Mouse (Mus musculus) forebrain, embryonic 11.5 days (tissue): ENCODE results near the gene Olfr313. TPM values are rescaled to one million over a fixed set of nuclear protein-coding genes. Genes with fewer than 3 reads are reported as not detected.
"Not testable (repeated sequence)": the region's sequence is repeated elsewhere in the genome, so short reads cannot be mapped to it uniquely, and the experiment has no call there.

Experiments used
- ATAC-seq: fragments of 200-750 bp; cut with Nextera tagmentation; replicated peaks from 2 replicates; pipeline ENCODE4 v1.8.0; 2017; ENCODE audit warnings: moderate TSS enrichment; ENCODE audit not compliant: low FRiP score
- DNase-seq: peaks from one replicate; pipeline ENCODE4 v3.0.0-alpha.2; 2017; ENCODE audit warnings: low spot score
- H3K27ac ChIP-seq: fragments of 300-500 bp; sonication (generic); 2 replicates; pipeline ENCODE4 v1.5.1; 2014; ENCODE audit warnings: low read depth, low read length
- H3K27me3 ChIP-seq: fragments of 300-500 bp; sonication (generic); 2 replicates; pipeline ENCODE4 v1.6.1; 2014; ENCODE audit warnings: mild to moderate bottlenecking, low read length, mixed read lengths; ENCODE audit not compliant: control insufficient read depth, insufficient read depth
- H3K36me3 ChIP-seq: fragments of 300-500 bp; sonication (generic); 2 replicates; pipeline ENCODE4 v1.6.1; 2014; ENCODE audit warnings: mild to moderate bottlenecking, low read length, moderate library complexity, mixed read lengths; ENCODE audit not compliant: control insufficient read depth, insufficient read depth
- H3K4me1 ChIP-seq: fragments of 300-500 bp; sonication (generic); replicated peaks from 2 replicates; pipeline ENCODE4 v1.6.1; 2014; ENCODE audit warnings: low read length, mixed read lengths; ENCODE audit not compliant: control insufficient read depth, insufficient read depth
- H3K4me2 ChIP-seq: fragments of 300-500 bp; sonication (generic); 2 replicates; pipeline ENCODE4 v1.6.1; 2014; ENCODE audit warnings: low read depth, mild to moderate bottlenecking, low read length, moderate library complexity, mixed read lengths; ENCODE audit not compliant: severe bottlenecking
- H3K4me3 ChIP-seq: fragments of 300-500 bp; sonication (generic); 2 replicates; pipeline ENCODE4 v1.5.1; 2014; ENCODE audit warnings: low read depth, low read length
- H3K9ac ChIP-seq: fragments of 300-500 bp; sonication (generic); 2 replicates; pipeline ENCODE4 v1.6.1; 2014; ENCODE audit warnings: low read length
- H3K9me3 ChIP-seq: fragments of 300-500 bp; sonication (generic); 2 replicates; pipeline ENCODE4 v1.6.1; 2016; ENCODE audit warnings: low read length, mixed read lengths; ENCODE audit not compliant: control insufficient read depth
- WGBS: fragments of 180-500 bp; shearing (Covaris S2); extraction: QIAGEN DNeasy Blood & Tissue Kit; methylation state at CpG from one replicate; pipeline ENCODE4 v1.1.7; 2014; 5-methylcytosine and 5-hydroxymethylcytosine counted together
- polyA plus RNA-seq: library from polyadenylated mRNA; unstranded; fragments of >200 nt; fragmentation: Nextera tagmentation; extraction: Ambion mirVana; gene quantifications from 2 replicates; pipeline ENCODE4 v1.2.1, GENCODE M21; 2014

Gene Olfr313
- polyA plus RNA-seq, 1 experiment from 2014 or later = 0.07 TPM

DNA sequence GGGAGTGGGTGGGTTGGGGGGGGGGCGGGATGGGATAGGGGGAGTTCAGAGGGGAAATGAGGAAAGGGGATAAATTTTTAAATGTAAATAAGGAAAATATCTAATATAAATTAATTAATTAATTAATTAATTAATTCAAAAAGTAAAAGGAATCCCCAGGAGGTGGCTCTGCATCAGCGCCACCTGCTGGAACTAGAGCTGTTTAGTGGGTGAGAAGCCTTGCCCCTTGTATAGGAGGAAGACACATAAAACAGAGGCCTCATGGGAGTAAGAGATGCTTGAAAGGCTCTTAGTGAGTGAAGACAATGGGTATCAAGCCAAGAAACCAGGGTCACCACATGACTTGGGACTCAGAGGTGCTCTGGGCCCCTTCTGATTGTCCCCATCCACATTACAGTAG, 18.9 kb upstream of the Olfr313 start:
- DNase-seq (no peak), ATAC-seq (no peak)
- Histone ChIP-seq H3K27me3 (no peaks in the 10 kb centered on the region), H3K36me3 (no peaks in the 10 kb centered on the region), H3K9ac (no peak overlapping the region), H3K27ac (no peak overlapping the region), H3K4me3 (no peak overlapping the region), H3K4me2 (no peak overlapping the region), H3K4me1 (no peaks in the 10 kb centered on the region), H3K9me3 (no peaks in the 10 kb centered on the region)
- 84% methylated on average over 2 of the region's 2 CpGs for WGBS

GRCm38 (mm10) chr11:58796850-58797249, 17.9 kb upstream of the Olfr313 start:
- 77% methylated on average over 7 of the region's 7 CpGs for WGBS
- Histone ChIP-seq H3K4me2 (no peak overlapping the region), H3K36me3 (no peaks in the 10 kb centered on the region), H3K4me1 (no peaks in the 10 kb centered on the region), H3K27me3 (no peaks in the 10 kb centered on the region), H3K9ac (no peak overlapping the region), H3K27ac (no peak overlapping the region), H3K9me3 (no peaks in the 10 kb centered on the region), H3K4me3 (no peak overlapping the region)
- ATAC-seq (no peak), DNase-seq (no peak)

DNA sequence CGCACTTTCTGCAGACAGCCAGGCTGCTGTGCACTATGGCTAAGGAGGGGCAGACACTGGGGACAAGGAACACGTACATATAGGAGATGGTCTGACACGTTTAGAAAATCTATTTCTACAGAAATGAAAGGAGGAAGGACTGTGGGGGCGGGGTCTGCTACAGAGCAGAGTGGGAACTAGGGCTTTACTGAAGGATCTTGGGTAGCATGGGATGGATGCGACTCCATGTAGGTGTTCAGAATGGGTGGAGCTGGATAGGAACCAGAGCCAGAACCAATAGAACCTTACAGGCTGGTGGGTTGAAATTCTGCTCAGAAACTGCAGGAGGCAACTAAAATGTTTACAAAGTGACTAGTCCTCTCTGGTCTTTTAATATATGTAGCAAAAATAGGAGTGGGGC, 15.1 kb upstream of the Olfr313 start:
- ATAC-seq (no peak), DNase-seq (no peak)
- H3K9me3 ChIP-seq = no peaks in the 10 kb centered on the region
- no peaks in the 10 kb centered on the region for H3K27me3 ChIP-seq
- H3K4me2 ChIP-seq = no peak overlapping the region
- whole genome bisulfite sequencing = 79% methylated on average over 5 of the region's 5 CpGs
- no peaks in the 10 kb centered on the region for H3K36me3 ChIP-seq
- H3K4me1 ChIP-seq = no peaks in the 10 kb centered on the region
- no peak overlapping the region for H3K4me3 ChIP-seq
- H3K27ac ChIP-seq = no peak overlapping the region
- no peak overlapping the region for H3K9ac ChIP-seq

- H3K9ac ChIP-seq = no peak within 1 kb of the TSS
- H3K4me2 ChIP-seq = no peak within 1 kb of the TSS
- H3K27me3 ChIP-seq = no peaks in the 10 kb centered on the region
- DNase-seq (peak; percentile 58), ATAC-seq (peak; percentile 49; the same call in 1 of the 2 replicates)
- no peak within 1 kb of the TSS for H3K4me3 ChIP-seq
- no peaks in the 10 kb centered on the region for H3K36me3 ChIP-seq
- H3K27ac ChIP-seq = no peak within 1 kb of the TSS
- H3K9me3 ChIP-seq = no peaks in the 10 kb centered on the region
- WGBS = 39% methylated on average over 14 of the region's 14 CpGs
- no peaks in the 10 kb centered on the region for H3K4me1 ChIP-seq
Observed at GRCm38 (mm10) chr11:58801558-58802228, 13.1 kb upstream of the Olfr313 start, which contains the start of gene Fam183b. Gene Fam183b, minus strand, starts transcription at chr11:58801960.

- no peak overlapping the region for H3K27ac ChIP-seq
- H3K4me3 ChIP-seq = no peak overlapping the region
- 82% methylated on average over 4 of the region's 4 CpGs for WGBS
- H3K9me3 ChIP-seq = no peaks in the 10 kb centered on the region
- H3K4me1 ChIP-seq = no peaks in the 10 kb centered on the region
- no peak overlapping the region for H3K9ac ChIP-seq
- no peak for ATAC-seq
- H3K27me3 ChIP-seq = no peaks in the 10 kb centered on the region
- no peak overlapping the region for H3K4me2 ChIP-seq
- no peak for DNase-seq
- no peaks in the 10 kb centered on the region for H3K36me3 ChIP-seq
Observed at GRCm38 (mm10) chr11:58803871-58804270, 10.9 kb upstream of the Olfr313 start.

DNA sequence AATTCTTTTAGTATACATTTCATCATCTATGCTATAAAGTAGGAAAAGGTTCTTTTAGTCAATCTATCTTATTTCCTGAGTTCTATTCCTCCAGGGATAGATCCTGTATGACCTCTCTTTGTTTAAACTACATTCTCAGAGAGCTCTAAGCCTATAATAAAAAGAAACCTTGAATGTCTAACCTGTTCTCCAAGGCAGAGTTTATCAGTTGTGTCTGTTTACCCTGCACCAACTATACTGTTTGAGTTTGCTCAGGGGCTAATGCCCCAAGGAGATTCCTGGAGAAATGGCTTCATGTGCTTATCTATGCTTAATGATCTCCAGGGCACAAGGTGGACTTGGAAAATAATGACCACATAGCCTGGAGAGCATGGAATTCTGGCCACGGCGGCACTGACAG, 10.4 kb upstream of the Olfr313 start:
- Histone ChIP-seq H3K27me3 (no peaks in the 10 kb centered on the region), H3K4me1 (no peaks in the 10 kb centered on the region), H3K4me3 (no peak overlapping the region), H3K36me3 (no peaks in the 10 kb centered on the region), H3K27ac (no peak overlapping the region), H3K9ac (no peak overlapping the region), H3K9me3 (no peaks in the 10 kb centered on the region), H3K4me2 (no peak overlapping the region)
- ATAC-seq = no peak
- 85% methylated on average over 2 of the region's 2 CpGs for WGBS
- DNase-seq = no peak

DNA sequence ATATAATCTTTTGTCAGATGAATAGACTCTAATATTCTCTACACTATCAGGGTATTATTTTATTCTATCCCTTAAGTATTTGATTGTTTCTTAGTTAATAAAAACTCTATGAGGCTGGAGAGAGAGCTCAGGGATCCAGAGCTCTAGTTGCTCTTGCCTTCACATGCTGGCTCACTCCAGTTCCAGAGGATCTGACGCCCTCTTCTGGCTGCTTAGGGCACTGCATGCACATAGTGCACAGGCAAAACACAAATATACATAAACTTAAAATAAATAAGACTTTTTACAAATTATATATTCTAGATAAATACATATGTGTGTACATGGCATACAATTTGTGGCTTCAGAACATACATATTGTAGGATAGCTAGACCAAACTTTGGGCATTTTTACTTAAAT, 2.8 kb upstream of the Olfr313 start:
- Histone ChIP-seq H3K9me3 (no peaks in the 10 kb centered on the region), H3K4me1 (no peaks in the 10 kb centered on the region), H3K36me3 (no peaks in the 10 kb centered on the region), H3K27ac (no peak overlapping the region), H3K4me3 (no peak overlapping the region), H3K9ac (no peak overlapping the region), H3K27me3 (no peaks in the 10 kb centered on the region), H3K4me2 (no peak overlapping the region)
- no peak for DNase-seq
- ATAC-seq = no peak
- WGBS = 6% methylated on average over 1 of the region's 1 CpGs

DNA sequence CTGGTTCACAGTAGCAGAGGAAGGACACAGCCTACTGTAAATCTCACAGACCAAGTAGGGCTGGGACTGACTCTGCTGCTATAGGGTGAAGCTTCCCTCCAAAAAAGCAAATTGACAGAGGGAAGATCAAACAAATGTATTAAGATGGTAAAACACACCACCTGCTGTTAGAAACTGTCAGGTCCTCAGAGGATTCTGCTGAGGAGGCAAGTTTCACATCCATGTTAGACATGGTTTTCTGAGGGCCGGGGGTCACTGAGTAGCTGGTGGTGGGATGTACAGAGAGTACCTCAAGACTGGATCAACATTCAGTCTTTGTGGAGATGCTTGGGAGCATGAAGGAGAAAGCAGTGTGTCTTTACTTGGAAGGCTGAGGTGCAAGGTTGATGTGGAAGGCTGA, 876 bp downstream of the Olfr313 start:
- Histone ChIP-seq H3K27me3 (no peaks in the 10 kb centered on the region), H3K36me3 (no peaks in the 10 kb centered on the region), H3K27ac (no peak overlapping the region), H3K4me3 (no peak overlapping the region), H3K9me3 (no peaks in the 10 kb centered on the region), H3K9ac (no peak overlapping the region), H3K4me1 (no peaks in the 10 kb centered on the region), H3K4me2 (no peak overlapping the region)
- DNase-seq (no peak), ATAC-seq (no peak)
- WGBS = 84% methylated on average over 1 of the region's 1 CpGs

DNA sequence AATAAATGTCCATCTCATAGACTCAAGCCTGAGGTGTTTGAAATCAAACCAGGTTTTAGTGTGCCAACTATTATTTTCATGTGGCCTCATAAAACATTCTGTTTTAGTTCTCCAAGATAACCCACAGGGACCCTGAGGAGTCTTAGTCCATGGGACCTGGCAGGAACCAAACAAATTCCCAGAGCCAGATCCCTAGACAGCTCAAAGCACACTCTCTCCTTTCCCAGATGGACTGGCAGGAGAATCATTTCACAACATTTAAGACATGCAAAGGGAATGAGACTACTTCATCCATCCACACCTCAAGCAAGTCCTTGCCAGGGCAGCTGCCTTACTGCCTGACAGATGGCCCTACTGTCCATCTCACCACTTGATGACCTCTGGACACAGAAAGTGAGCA, 14.1 kb downstream of the Olfr313 start, which contains the start of gene Olfr312:
Gene Olfr312 (plus strand): TSS at position 301 of the 400 bp plus-strand sequence.
- not testable (repeated sequence) for H3K9me3 ChIP-seq

More for the DNA sequence above, 14.1 kb downstream of the Olfr313 start, which contains the start of gene Olfr312:
- H3K9ac ChIP-seq, H3K36me3 ChIP-seq, H3K4me3 ChIP-seq, H3K27ac ChIP-seq, H3K4me1 ChIP-seq, ATAC-seq, H3K4me2 ChIP-seq, H3K27me3 ChIP-seq, DNase-seq: not testable (repeated sequence)
